Mouse (Mus musculus): Measurements from ENCODE around the gene Polr2i. TPM values are rescaled to one million over a fixed set of nuclear protein-coding genes. Genes with fewer than 3 reads are reported as not detected.
"Not testable (repeated sequence)": the region's sequence is repeated elsewhere in the genome, so short reads cannot be mapped to it uniquely, and the experiment has no call there.

Polr2i gene
- total RNA-seq (2014; fragmentation: Nextera tagmentation) = 91.3 and 106 TPM in 2 replicates
- total RNA-seq (2017) = 42.0 and 46.5 TPM in 2 replicates

DNA sequence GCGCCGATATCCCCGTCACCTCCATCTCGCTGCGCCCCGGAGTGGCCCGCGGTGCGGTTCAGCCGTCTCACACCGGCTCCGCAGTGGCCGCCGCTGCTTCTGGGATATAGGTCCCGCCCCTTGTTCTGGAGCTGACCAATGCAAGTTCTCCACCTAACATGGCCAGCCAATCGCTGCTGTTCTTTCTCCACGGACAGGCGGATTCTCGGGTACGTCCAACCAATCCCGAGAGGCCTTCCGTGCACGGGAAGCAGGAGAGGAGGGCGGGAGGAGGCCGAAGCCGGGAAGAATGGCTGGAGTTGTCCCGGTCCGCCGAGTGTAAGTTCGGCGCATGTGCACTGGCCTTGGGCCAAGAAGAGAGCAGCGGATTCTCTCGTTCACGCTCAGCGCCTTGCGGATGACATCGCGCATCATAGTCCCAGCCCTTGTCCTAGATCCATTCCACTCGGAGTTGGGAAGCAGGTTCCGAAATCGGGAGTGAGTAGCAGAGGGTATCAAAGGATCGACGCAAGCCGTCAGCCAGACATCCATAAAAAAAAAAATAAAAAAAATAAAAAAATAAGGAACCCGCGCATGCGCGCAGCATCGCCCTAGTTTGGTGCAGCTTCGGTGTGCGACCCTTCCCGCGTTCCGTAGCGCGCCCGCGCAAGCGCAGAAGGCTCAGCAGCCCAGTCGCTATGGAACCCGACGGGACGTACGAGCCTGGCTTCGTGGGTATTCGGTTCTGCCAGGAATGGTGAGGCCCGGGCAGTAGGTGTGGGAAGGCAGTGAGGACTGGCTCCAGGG lies at the start of gene Polr2i, which contains the start of gene Tbcb:
Gene Polr2i, plus strand, starts transcription at position 280 of the 786 bp plus-strand sequence.
Gene Tbcb, minus strand, starts transcription at position 604 of the 786 bp plus-strand sequence.
- peak; percentile 95 for ATAC-seq (replicated peaks; ENCODE audit: low FRiP score, low TSS enrichment, poor library complexity, severe bottlenecking)

DNA sequence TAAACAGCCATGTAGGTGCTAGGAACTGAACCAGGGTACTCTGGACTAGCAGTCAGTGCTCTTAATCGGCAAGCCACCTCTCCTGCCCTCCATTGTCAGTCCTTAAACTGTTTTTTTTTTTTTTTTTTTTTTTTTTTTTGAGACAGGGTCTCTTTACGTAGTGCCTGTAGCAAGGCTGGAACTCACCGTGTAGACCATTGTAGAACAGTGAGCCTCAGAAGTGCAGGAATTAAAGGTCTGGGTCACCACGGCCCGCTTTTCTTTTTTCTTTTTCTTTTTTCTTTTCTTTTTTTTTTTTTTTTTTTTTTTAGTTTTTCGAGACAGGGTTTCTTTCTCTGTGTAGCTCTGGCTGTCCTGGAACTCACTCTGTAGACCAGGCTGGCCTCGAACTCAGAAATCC lies 48.6 kb upstream of the Polr2i start:
- not testable (repeated sequence) for ATAC-seq (replicated peaks; ENCODE audit: low FRiP score, low TSS enrichment, poor library complexity, severe bottlenecking)

DNA sequence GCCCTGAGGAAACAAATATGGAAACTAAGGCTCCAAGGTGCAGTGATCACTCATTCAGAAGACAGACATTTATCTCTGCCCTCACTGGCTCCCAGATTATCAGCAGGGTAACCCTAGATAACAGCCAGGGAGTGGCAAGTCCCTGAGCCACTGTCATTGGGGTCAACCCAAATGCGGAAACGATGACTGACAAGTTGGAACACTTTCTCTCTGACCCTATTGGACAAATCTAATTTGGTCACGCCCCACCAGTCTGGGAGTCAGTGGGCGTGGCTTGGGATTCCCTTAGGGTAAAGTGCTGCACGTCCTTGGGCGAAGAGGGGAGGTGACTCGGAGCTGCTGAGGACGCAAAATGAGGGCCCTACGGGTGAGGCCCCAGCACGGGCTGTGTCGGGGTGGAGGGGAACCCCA lies 47.9 kb upstream of the Polr2i start, which contains the start of gene Cox7a1:
Gene Cox7a1, plus strand, starts transcription at position 266 of the 411 bp plus-strand sequence.
- peak; percentile 93 for ATAC-seq (replicated peaks; ENCODE audit: low FRiP score, low TSS enrichment, poor library complexity, severe bottlenecking)

DNA sequence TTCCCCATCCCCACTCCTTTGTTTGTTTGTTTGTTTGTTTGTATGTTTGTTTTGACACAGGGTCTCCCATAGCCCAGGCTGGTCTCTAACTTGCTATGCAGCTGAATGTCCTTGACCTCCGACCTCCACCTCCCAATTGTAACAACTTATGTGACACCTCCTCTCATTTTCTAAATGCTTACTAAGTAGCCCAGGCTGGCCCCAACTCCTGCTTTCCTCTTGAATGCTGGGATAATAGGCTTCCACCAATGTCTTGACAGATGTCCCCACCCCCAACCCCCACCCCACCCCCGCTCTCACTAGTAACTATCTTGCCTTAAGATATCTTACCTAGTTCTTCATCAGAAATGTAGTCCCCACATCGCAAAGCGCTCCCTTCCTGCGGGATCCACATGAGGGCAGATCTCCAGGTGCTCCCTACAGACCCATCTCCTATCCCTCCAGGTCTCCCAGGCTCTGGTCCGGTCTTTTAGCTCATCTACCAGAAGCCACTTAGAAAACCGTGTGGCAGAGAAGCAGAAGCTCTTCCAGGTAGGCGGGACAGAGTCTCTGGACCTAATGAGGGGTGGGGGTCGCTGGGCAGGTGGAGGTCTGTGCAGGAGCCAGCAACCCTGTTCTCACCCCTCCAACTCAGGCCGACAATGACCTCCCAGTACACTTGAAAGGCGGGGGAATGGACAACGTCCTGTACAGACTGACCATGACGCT lies 47.0 kb upstream of the Polr2i start:
- ATAC-seq (replicated peaks; ENCODE audit: low FRiP score, low TSS enrichment, poor library complexity, severe bottlenecking) = no peak

DNA sequence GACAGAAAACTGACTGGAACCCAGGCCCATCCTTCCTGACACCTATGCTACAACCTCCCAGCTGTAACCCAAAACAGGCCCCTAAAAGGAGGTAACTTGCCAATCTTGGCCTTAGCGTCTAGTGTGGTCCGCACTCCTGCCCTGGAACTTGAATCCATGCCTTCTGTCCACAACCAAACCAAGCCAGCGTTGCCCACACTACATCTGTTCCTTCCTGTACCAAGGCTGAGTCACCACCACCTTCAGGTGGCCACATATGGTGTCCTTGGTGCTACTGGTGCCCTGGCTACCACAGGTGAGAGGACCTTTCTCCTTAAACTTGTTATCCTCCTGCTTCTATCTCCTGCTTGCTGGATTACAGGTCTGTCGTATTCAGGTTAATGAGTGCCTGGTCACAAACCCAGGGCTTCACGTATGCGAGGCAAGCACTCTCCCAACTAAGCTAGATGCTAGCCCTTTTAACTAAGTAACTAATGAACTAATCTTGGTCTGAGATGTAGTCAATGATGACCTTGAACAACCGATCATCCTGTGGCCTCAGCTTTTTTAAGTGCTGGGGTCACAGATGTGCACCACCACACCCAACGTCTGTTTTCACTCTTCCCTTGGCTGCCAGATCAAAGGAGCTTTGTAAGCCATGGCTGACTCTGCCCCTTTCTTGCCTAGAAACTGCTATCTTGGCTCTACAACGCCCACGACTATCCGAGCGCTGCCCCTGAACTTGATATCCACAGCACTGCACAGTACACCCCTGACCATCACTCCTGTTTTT lies 43.2 kb upstream of the Polr2i start:
- ATAC-seq (replicated peaks; ENCODE audit: low FRiP score, low TSS enrichment, poor library complexity, severe bottlenecking) = no peak

DNA sequence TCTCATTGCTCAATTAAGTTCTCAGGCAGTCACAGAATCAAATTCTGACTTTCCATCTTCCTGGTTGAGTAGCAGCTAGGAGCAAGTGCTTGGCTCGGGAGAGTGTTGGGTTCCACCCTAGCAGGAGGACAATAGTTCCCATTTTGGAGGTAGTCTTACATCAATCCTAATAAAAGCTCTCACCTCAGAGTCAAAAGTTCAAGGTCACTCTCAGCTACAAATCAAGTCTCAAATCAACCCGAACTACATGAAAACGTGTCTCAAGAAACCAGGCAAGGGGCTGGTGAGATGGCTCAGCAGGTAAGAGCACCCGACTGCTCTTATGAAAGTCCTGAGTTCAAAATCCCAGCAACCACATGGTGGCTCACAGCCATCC lies 42.6 kb upstream of the Polr2i start:
- no peak for ATAC-seq (replicated peaks; ENCODE audit: low FRiP score, low TSS enrichment, poor library complexity, severe bottlenecking)

DNA sequence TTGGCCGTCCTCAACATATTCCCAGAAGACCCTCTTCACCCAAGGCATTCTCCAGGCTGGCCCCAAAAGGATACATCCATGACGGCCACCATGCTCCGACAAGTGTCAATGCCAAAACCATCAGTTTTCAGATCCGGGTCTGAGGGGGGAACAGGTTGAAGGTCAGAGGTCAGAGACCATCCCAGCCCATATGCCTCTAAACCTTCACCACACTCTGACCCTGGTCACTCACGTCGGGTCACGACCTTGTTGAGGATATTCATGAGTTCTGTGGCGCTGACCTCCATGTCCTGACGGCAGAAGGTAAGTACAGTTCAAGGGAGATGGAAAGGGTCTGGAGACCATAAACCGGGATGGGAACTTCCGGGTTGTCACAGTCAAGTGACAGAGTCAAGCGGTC lies 39.7 kb upstream of the Polr2i start:
- no peak for ATAC-seq (replicated peaks; ENCODE audit: low FRiP score, low TSS enrichment, poor library complexity, severe bottlenecking)

DNA sequence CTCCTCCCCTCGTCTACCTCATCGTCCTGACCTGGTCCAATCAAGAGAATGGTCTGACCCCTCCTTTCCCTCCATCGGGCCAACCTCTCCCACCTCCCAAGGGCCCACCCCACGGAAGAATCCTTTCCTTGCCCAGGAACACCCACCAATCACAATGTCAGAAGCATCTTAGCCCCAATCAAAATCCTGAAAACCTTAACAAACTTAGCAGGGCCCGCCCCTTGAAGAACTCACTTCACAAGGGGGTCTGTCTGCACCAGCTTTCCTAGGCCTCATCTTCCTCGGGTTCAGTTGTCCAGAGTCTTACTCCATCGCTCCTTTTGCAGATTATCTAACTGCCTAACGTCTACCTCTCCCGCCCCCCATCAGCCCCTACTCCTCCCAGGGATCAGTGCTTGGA lies 38.7 kb upstream of the Polr2i start:
- ATAC-seq (replicated peaks; ENCODE audit: low FRiP score, low TSS enrichment, poor library complexity, severe bottlenecking) = no peak

DNA sequence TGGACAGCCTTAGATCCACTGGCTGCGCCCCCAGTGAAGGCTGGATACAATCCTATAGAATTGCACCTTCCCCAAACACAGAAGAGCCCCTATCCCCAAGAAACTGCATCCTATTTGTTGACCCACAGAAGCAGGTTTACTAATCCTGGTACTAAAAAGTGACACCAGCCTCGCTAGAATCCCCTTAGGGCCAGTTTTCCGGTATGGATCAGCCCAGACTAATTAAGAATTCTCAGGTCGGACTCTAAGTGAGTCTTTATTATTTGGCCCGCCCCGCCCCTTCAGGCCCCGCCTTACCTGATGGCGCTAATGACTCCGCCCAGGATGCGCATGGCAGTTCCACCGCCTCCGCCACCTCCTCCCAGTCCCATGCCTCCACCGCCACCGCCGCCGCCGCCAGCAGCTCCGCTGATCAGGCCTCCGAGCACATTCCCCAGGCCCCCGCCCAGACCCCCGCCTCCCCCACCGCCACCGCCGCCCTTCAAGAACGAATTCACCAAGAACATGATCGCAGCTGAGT lies 38.1 kb upstream of the Polr2i start:
- peak; percentile 80 for ATAC-seq (replicated peaks; ENCODE audit: low FRiP score, low TSS enrichment, poor library complexity, severe bottlenecking)

DNA sequence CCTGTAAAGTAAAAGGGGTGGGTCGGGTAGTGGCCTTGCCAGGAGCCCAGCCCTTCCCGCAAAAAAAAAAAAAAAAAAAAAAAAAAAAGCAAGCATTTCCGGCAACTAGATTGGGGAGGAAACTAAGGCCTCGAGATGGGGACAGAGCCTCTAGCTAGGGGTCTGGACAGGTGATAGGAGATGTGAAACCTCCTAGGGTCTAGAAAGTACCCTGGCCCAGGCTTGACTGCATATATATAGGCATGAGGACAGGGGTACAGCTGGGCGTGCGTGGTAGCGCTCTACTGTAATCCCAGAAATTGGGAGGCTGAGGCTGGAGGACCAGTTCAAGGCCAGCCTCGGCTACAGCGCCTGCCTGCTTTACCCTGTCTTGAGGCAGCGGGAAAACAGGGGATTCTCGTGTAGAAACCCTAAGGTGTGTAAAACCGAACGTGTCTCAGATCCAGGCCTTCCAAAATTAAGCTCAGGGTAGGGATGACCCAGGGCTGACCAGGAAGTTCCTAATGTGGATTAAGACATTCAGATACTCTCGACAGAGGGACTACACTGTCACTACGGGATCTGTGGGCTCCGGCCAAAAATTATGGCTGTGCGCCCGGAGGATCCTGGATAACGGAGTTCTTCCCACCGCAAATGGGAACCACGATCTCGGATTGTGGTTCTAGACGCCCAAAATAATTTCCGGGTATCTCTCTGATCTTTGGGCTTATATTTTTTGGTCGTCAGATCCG lies 37.5 kb upstream of the Polr2i start:
- ATAC-seq (replicated peaks; ENCODE audit: low FRiP score, low TSS enrichment, poor library complexity, severe bottlenecking) = peak; percentile 23; the same call in 1 of the 2 replicates

DNA sequence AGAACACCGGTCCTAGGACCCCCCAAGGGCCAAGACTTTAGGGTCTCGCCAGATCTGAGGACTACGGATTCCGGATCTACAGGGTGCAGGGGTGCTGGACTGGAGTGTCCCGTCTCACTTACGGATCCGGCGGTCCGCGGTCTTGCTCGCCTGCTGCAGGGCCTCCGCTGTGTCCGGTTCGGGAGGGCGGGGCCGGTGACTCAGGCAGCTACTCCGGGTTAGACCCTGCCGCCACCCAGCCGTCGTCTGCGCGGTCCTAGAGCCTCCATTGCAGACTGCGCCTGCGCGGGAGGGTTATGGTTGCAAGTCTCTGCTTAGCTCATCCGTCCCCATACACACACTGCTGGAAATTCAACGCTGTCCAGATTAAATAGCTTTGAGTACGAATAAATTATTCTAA lies 36.9 kb upstream of the Polr2i start:
- peak; percentile 77 for ATAC-seq (replicated peaks; ENCODE audit: low FRiP score, low TSS enrichment, poor library complexity, severe bottlenecking)

DNA sequence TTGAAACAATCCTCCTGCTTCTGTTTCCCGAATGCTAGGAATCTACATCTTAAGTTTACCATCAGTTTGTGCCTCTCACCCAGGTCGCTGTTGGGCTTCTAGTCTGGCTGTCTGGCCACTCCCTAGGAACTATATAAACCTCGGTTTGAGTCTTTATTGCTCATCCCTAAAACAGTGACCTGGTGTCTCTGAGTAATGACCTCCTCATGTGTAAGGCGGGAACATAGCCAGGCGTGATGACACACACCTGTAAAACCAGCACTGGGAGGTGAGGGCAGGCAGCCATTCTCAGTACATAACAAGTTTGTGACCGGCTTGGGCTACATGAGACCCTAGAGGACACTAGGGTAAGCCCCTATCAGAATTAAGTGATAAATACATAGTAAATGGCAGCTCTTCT lies 36.3 kb upstream of the Polr2i start:
- ATAC-seq (replicated peaks; ENCODE audit: low FRiP score, low TSS enrichment, poor library complexity, severe bottlenecking) = no peak

DNA sequence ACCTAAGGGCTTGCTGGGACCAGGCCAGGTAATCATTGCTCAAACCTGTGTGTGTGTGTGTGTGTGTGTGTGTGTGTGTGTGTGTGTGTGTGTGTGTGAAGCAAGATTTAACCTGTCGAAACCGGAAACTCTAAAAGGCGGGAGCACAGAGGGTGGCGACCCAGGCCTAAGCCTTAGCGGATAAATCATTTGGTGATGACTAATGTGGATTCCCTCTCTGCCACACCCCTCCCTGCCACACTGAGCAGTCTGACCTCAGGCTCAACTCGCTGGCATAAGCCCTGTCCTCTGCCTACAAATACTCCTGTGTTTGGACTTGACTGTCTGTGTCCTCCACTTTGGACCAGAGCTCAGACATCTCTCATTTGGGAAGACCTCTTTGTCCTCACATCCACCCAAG lies 35.6 kb upstream of the Polr2i start:
- ATAC-seq (replicated peaks; ENCODE audit: low FRiP score, low TSS enrichment, poor library complexity, severe bottlenecking) = no peak

DNA sequence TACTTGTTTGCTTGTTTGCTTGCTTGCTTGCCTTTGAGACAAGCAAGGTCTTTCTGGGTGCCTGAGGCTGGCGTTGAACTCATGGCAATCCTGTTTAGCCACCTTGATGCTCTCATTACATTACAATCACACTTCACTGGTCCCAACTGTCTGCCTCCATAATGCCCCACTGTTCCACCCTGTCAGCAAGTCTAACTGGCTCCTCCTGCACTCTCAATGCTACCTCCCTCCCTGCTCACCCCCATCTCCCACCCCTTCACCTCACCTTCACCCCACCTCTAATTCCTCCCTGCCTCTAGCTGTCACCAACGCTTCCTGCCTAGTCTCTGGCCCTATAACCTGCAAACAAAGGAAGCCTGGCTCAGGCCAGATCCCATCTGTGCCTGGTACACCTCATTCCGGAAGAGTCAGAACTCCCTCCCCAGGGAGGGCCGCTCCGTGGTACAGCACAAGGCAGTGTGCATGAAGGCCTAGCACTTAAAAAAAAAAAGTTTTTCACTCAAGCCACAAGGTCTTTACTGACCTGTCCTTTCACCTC lies 34.1 kb upstream of the Polr2i start:
- ATAC-seq (replicated peaks; ENCODE audit: low FRiP score, low TSS enrichment, poor library complexity, severe bottlenecking) = no peak

DNA sequence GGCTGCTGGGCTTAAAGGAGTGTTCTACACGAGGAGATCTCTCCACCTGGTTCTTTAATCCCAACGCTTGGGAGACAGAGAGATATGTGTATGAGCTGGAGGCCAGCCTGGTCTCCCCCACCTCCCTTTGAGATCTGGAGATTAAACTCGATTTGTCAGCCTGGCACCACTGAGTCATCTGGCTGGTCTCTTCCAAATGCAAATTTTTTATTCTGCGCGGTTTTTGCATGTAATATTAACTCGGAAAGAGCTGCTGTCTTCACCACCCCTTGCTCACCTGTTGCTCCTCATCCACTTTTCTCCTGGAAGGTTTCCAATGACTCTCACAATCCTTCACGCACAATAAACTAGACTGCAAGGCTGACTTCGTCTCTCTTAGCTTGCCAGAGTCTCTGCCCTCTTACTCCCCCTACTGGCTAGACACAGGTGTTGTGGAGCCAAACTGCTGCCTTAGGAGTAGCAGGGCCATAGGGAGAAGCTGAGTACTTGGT lies 33.2 kb upstream of the Polr2i start, which contains the start of gene Capns1:
Gene Capns1, minus strand, starts transcription at position 331 of the 491 bp plus-strand sequence.
- peak; percentile 66 for ATAC-seq (replicated peaks; ENCODE audit: low FRiP score, low TSS enrichment, poor library complexity, severe bottlenecking)

DNA sequence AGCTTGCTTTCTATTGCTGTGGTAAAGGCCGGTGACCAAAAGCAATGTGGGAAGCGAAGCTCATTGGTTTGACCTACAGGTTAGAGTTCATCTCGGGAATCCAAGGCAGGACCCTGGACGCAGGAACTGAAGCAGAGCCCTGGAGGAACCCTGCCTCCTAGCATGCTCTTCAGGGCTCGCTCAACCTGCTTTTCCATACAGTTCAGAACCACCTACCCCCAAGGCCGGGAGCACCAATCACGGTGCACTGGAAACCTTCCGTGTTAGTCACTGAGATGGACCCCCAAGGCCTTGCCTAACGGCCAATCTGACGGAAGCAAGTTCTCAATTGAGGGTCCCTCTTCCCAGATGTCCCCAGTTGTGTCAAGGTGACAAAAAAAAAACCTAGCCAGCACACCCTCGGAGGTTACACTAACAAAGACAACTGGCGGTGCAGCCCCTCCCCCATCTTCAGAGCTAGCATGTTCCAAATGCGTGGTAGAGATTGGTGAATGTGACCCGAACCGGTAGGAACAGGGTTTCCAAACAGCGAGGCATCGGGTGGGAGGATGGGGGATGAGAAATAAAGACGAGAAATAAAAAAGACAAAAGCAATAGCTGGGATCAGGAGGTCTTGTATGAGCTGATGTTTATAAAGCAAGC lies 32.1 kb upstream of the Polr2i start:
- ATAC-seq (replicated peaks; ENCODE audit: low FRiP score, low TSS enrichment, poor library complexity, severe bottlenecking) = no peak

DNA sequence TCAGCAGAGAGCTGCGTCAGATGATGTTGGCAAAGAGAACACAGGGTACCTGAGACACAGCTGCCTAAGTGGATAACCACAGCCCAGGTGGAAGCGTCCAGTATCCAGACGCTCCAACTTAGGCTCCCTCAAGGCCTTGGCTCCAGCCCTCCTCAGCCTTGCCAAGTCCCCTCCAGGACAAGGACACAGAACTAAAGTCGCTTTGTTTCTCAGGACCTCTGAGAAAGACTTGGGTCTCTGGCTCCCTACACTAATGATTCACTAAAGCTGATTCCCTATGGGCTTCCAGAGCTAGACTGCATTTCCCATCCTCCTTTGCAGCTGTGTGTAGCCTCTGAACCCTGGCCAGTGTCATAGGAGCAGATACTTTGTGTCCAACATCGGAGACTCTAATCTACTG lies 31.5 kb upstream of the Polr2i start:
- ATAC-seq (replicated peaks; ENCODE audit: low FRiP score, low TSS enrichment, poor library complexity, severe bottlenecking) = no peak

DNA sequence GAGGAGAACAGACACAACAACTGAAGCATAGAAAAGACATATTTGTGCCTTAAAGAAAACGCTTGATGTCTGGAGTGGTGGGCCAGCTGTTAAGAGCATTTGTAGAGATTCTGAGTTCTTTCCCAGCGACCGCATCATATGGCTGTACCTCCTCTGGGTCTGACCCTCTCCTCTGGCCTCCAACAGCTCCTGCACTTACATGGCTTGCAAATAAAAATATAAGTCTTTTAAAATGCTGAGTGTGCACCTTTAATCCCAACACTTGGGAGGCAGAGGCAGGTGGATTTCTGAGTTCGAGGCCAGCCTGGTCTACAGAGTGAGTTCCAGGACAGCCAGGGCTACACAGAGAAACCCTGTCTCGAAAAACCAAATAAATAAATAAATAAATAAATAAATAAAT lies 31.1 kb upstream of the Polr2i start:
- ATAC-seq (replicated peaks; ENCODE audit: low FRiP score, low TSS enrichment, poor library complexity, severe bottlenecking) = not testable (repeated sequence)

All from megakaryocyte-erythroid progenitor cell, adult 5-6 weeks (primary cell).